Mouse (Mus musculus) embryo, embryonic 10 days (tissue): Measurements from ENCODE around the gene Dyrk1a.

ENCODE experiments used
- DNase-seq: peaks from one replicate; pipeline ENCODE4 v3.0.0-alpha.2; 2015; ENCODE audit warnings: low spot score

Gene Dyrk1a

GRCm38 (mm10) chr16:94590214-94590613, 20.4 kb downstream of the Dyrk1a start:
- DNase-seq = no peak

- no peak for DNase-seq
Observed at GRCm38 (mm10) chr16:94590977-94591376, 21.2 kb downstream of the Dyrk1a start.

GRCm38 (mm10) chr16:94591536-94591935, 21.7 kb downstream of the Dyrk1a start:
- no peak for DNase-seq

- DNase-seq = no peak
Observed at GRCm38 (mm10) chr16:94596633-94597032, 26.8 kb downstream of the Dyrk1a start.

- DNase-seq = no peak
Observed at GRCm38 (mm10) chr16:94597640-94598039, 27.8 kb downstream of the Dyrk1a start.

GRCm38 (mm10) chr16:94599977-94600724, 30.3 kb downstream of the Dyrk1a start:
- DNase-seq = peak; percentile 31

GRCm38 (mm10) chr16:94601089-94601488, 31.3 kb downstream of the Dyrk1a start:
- no peak for DNase-seq

GRCm38 (mm10) chr16:94601540-94601953, 31.7 kb downstream of the Dyrk1a start:
- peak; percentile 69 for DNase-seq

- DNase-seq = no peak
Observed at GRCm38 (mm10) chr16:94602188-94602587, 32.4 kb downstream of the Dyrk1a start.

- DNase-seq = no peak
Observed at GRCm38 (mm10) chr16:94602730-94603129, 32.9 kb downstream of the Dyrk1a start.

GRCm38 (mm10) chr16:94606169-94606568, 36.4 kb downstream of the Dyrk1a start:
- DNase-seq = no peak

GRCm38 (mm10) chr16:94607468-94607867, 37.7 kb downstream of the Dyrk1a start:
- DNase-seq = no peak

GRCm38 (mm10) chr16:94608706-94609594, 39.1 kb downstream of the Dyrk1a start:
- DNase-seq = no peak

- no peak for DNase-seq
Observed at GRCm38 (mm10) chr16:94612573-94612972, 42.8 kb downstream of the Dyrk1a start.

GRCm38 (mm10) chr16:94617255-94617654, 47.4 kb downstream of the Dyrk1a start:
- no peak for DNase-seq

GRCm38 (mm10) chr16:94618543-94618942, 48.7 kb downstream of the Dyrk1a start:
- DNase-seq = peak; percentile 86

- no peak for DNase-seq
Observed at GRCm38 (mm10) chr16:94619301-94619700, 49.5 kb downstream of the Dyrk1a start.

- DNase-seq = no peak
Observed at GRCm38 (mm10) chr16:94624871-94625270, 55.1 kb downstream of the Dyrk1a start.

- DNase-seq = no peak
Observed at GRCm38 (mm10) chr16:94625639-94626038, 55.8 kb downstream of the Dyrk1a start.

GRCm38 (mm10) chr16:94627736-94628135, 57.9 kb downstream of the Dyrk1a start:
- no peak for DNase-seq

- no peak for DNase-seq
Observed at GRCm38 (mm10) chr16:94628976-94629729, 59.3 kb downstream of the Dyrk1a start.

GRCm38 (mm10) chr16:94631984-94632383, 62.2 kb downstream of the Dyrk1a start:
- peak; percentile 86 for DNase-seq
